Mouse (Mus musculus): Measurements from ENCODE around the gene Csnk1g1. TPM values are rescaled to one million over a fixed set of nuclear protein-coding genes. Genes with fewer than 3 reads are reported as not detected.

Gene Csnk1g1
- polyA plus RNA-seq, 1 experiment, result 6.7 TPM

GRCm38 (mm10) chr9:66069583-66069982, 160.9 kb downstream of the Csnk1g1 start, which contains the start of gene Snx22:
Snx22 (minus strand) TSS chr9:66069719.
- no peak within 1 kb of the TSS for H3K27ac ChIP-seq (replicated peaks; ENCODE audit: low read depth, low read length)
- no peaks in the 10 kb centered on the region; the same call in 1 of the 2 replicates for H3K4me1 ChIP-seq (ENCODE audit: control insufficient read depth, insufficient read depth, insufficient read length, low read length)
- peak within 1 kb of the TSS; percentile 40 for H3K4me3 ChIP-seq (ENCODE audit: insufficient read depth, low read depth, low read length)

- no peak overlapping the region for H3K27ac ChIP-seq (replicated peaks; ENCODE audit: low read depth, low read length)
- H3K4me1 ChIP-seq (ENCODE audit: control insufficient read depth, insufficient read depth, insufficient read length, low read length), result no peaks in the 10 kb centered on the region; the same call in 1 of the 2 replicates
- no peak overlapping the region for H3K4me3 ChIP-seq (ENCODE audit: insufficient read depth, low read depth, low read length)
These were observed 161.4 kb downstream of the Csnk1g1 start for GRCm38 (mm10) chr9:66070151-66070550.

GRCm38 (mm10) chr9:66072754-66073153, 164.0 kb downstream of the Csnk1g1 start:
- no peaks in the 10 kb centered on the region; the same call in 1 of the 2 replicates for H3K4me1 ChIP-seq (ENCODE audit: control insufficient read depth, insufficient read depth, insufficient read length, low read length)
- H3K4me3 ChIP-seq (ENCODE audit: insufficient read depth, low read depth, low read length), result no peak overlapping the region
- H3K27ac ChIP-seq (replicated peaks; ENCODE audit: low read depth, low read length), result no peak overlapping the region

GRCm38 (mm10) chr9:66078072-66078471, 169.3 kb downstream of the Csnk1g1 start:
- no peak overlapping the region for H3K27ac ChIP-seq (replicated peaks; ENCODE audit: low read depth, low read length)
- H3K4me1 ChIP-seq (ENCODE audit: control insufficient read depth, insufficient read depth, insufficient read length, low read length), result no peaks in the 10 kb centered on the region
- no peak overlapping the region for H3K4me3 ChIP-seq (ENCODE audit: insufficient read depth, low read depth, low read length)

GRCm38 (mm10) chr9:66078493-66078892, 169.8 kb downstream of the Csnk1g1 start:
- no peaks in the 10 kb centered on the region for H3K4me1 ChIP-seq (ENCODE audit: control insufficient read depth, insufficient read depth, insufficient read length, low read length)
- H3K4me3 ChIP-seq (ENCODE audit: insufficient read depth, low read depth, low read length), result no peak overlapping the region
- no peak overlapping the region for H3K27ac ChIP-seq (replicated peaks; ENCODE audit: low read depth, low read length)

GRCm38 (mm10) chr9:66080804-66081459, 172.2 kb downstream of the Csnk1g1 start:
- no peak overlapping the region for H3K27ac ChIP-seq (replicated peaks; ENCODE audit: low read depth, low read length)
- H3K4me1 ChIP-seq (ENCODE audit: control insufficient read depth, insufficient read depth, insufficient read length, low read length), result no peaks in the 10 kb centered on the region
- H3K4me3 ChIP-seq (ENCODE audit: insufficient read depth, low read depth, low read length), result no peak overlapping the region

GRCm38 (mm10) chr9:66081999-66082398, 173.3 kb downstream of the Csnk1g1 start:
- Histone ChIP-seq H3K4me1 (ENCODE audit: control insufficient read depth, insufficient read depth, insufficient read length, low read length) (no peaks in the 10 kb centered on the region), H3K4me3 (ENCODE audit: insufficient read depth, low read depth, low read length) (no peak overlapping the region), H3K27ac (replicated peaks; ENCODE audit: low read depth, low read length) (no peak overlapping the region)

GRCm38 (mm10) chr9:66084171-66084570, 175.4 kb downstream of the Csnk1g1 start:
- no peak overlapping the region for H3K27ac ChIP-seq (replicated peaks; ENCODE audit: low read depth, low read length)
- no peak overlapping the region for H3K4me3 ChIP-seq (ENCODE audit: insufficient read depth, low read depth, low read length)
- no peaks in the 10 kb centered on the region for H3K4me1 ChIP-seq (ENCODE audit: control insufficient read depth, insufficient read depth, insufficient read length, low read length)

- no peak overlapping the region for H3K27ac ChIP-seq (replicated peaks; ENCODE audit: low read depth, low read length)
- H3K4me1 ChIP-seq (ENCODE audit: control insufficient read depth, insufficient read depth, insufficient read length, low read length), result no peaks in the 10 kb centered on the region
- H3K4me3 ChIP-seq (ENCODE audit: insufficient read depth, low read depth, low read length), result no peak overlapping the region
These were observed 178.3 kb downstream of the Csnk1g1 start for GRCm38 (mm10) chr9:66087062-66087461.

GRCm38 (mm10) chr9:66088411-66088810, 179.7 kb downstream of the Csnk1g1 start:
- Histone ChIP-seq H3K4me3 (ENCODE audit: insufficient read depth, low read depth, low read length) (no peak overlapping the region), H3K4me1 (ENCODE audit: control insufficient read depth, insufficient read depth, insufficient read length, low read length) (no peaks in the 10 kb centered on the region), H3K27ac (replicated peaks; ENCODE audit: low read depth, low read length) (no peak overlapping the region)

- H3K27ac ChIP-seq (replicated peaks; ENCODE audit: low read depth, low read length), result no peak overlapping the region
These were observed 182.0 kb downstream of the Csnk1g1 start for GRCm38 (mm10) chr9:66090593-66091244.

GRCm38 (mm10) chr9:66091327-66092231, 182.9 kb downstream of the Csnk1g1 start:
- Histone ChIP-seq H3K4me3 (ENCODE audit: insufficient read depth, low read depth, low read length) (no peak overlapping the region), H3K27ac (replicated peaks; ENCODE audit: low read depth, low read length) (no peak overlapping the region), H3K4me1 (ENCODE audit: control insufficient read depth, insufficient read depth, insufficient read length, low read length) (no peaks in the 10 kb centered on the region)

More at GRCm38 (mm10) chr9:66090593-66091244, 182.0 kb downstream of the Csnk1g1 start:
- Histone ChIP-seq H3K4me1 (ENCODE audit: control insufficient read depth, insufficient read depth, insufficient read length, low read length) (no peaks in the 10 kb centered on the region), H3K4me3 (ENCODE audit: insufficient read depth, low read depth, low read length) (no peak overlapping the region)

- Histone ChIP-seq H3K4me3 (ENCODE audit: insufficient read depth, low read depth, low read length) (no peak overlapping the region), H3K27ac (replicated peaks; ENCODE audit: low read depth, low read length) (no peak overlapping the region), H3K4me1 (ENCODE audit: control insufficient read depth, insufficient read depth, insufficient read length, low read length) (no peaks in the 10 kb centered on the region)
These were observed 183.9 kb downstream of the Csnk1g1 start for GRCm38 (mm10) chr9:66092664-66093063.

All from brown adipose tissue, adult 24 weeks (tissue).